Mouse (Mus musculus) ovary, adult 18-20 months (tissue): ENCODE measurements around the gene Sqstm1.
"Not testable (repeated sequence)": the region's sequence is repeated elsewhere in the genome, so short reads cannot be mapped to it uniquely, and the experiment has no call there.

Experiments
- DNase-seq: peaks from one replicate; pipeline ENCODE4 v3.0.0; 2022; ENCODE audit warnings: low spot score, mixed read lengths

The Sqstm1 gene

DNA sequence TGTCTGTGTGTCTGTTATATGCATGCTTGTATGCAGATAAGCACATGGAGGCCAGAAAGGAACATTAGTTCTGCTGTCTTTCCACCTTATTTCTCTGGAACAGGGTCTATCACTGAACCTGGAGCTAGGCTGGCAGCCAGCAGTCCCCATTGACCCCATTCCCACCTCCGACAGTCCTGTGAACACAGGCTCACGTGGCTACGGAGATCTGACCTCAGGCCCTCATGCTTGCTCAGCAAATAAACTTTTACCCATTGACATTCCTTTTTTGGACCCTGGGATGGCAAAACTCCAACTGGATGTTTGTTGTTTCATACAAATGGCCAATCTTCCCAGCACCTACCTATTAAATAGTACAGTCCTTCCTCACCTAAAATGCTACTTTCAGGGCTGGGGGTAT, 34.3 kb downstream of the Sqstm1 start:
- no peak for DNase-seq

DNA sequence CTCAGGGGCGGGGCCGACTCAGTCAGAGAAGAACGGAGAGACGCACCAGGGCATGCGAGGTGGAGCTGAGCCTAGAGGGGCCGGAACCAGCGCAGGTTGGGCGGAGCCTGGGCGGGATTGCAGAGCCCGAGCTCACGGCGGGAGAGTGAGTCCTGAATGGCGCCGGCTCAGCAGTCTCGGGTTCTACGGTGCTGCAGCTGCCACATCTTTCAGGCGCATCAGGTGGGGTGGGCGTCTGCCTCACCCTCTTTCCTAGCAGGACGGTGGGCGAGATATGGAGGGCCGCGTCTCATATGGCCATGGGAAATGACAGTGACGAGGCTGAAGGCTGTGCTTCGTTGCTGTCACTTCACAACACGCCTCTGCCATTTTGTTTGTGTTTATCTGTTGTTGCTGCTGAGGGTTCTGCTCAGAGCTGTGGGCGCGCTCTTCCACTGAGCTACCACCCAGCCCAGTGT, 35.9 kb downstream of the Sqstm1 start:
- peak; percentile 94 for DNase-seq

- DNase-seq = not testable (repeated sequence)
Measured at GRCm38 (mm10) chr11:50174111-50174729, 36.4 kb downstream of the Sqstm1 start, which contains the start of gene Mrnip. Mrnip (plus strand) TSS chr11:50174444.

- no peak for DNase-seq
Measured at GRCm38 (mm10) chr11:50168352-50168751, 42.3 kb downstream of the Sqstm1 start.

DNA sequence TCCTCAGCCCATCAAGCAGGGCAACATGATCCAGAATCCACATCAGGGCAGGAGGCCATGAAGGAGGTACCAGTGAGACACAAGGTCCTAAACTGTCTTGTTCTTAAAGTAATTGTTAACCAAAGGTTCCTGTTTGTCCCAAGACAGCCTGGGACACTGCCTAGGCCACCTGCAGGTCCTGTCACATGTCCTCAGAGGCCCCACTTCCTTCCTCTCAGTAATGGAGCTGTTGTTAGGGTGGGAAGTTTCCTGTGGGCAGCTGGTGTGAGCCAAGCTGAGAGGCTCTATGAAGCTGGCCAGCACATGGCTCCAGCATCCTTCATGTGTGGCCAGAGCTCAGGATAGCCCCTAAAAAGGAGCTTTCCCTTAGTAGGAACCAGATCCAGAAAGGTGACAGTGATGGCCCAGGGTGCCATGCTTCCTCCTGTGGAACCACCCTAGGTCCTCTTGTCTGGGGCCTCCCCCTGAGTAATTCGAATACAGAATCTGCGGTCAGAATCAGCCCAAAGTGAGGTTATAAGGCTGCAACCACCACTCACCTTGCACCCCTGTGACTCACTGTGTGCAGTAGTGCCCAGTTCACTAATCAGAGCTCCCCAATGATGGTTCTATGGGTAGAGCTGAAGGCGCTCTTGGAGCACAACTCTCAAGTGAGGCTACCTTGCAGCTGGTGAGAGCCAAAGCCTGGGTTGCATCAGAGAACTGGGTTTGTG, 48.1 kb downstream of the Sqstm1 start:
- DNase-seq = no peak

- no peak for DNase-seq
Measured at GRCm38 (mm10) chr11:50161578-50162304, 48.9 kb downstream of the Sqstm1 start.

GRCm38 (mm10) chr11:50159347-50159746, 51.3 kb downstream of the Sqstm1 start:
- DNase-seq = no peak

GRCm38 (mm10) chr11:50158346-50158745, 52.3 kb downstream of the Sqstm1 start:
- DNase-seq = no peak

DNA sequence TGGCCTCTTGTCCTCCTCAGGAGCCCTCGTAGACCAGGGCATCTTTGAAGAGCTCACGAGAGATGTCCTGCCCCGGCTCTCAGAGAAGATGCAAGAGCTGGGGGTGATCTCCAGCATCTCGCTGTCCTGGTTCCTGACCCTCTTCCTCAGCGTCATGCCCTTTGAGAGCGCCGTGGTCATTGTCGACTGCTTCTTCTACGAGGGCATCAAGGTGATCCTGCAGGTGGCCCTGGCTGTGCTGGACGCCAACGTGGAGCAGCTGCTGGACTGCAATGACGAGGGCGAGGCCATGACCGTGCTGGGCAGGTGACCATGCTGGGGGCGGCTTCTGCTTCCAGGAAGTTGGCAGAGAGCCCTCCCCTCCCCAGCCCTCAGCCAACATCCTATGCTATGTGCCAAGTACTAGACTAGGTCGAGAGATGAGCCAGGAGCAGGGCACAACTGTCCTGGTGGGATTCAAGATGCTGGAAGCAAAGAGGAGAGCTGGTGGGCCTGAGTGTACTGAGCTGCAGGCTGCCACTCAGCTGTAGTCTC, 53.8 kb downstream of the Sqstm1 start:
- DNase-seq = no peak

- no peak for DNase-seq
Measured at GRCm38 (mm10) chr11:50155785-50156184, 54.8 kb downstream of the Sqstm1 start.

- no peak for DNase-seq
Measured at GRCm38 (mm10) chr11:50154777-50155520, 55.7 kb downstream of the Sqstm1 start.

- DNase-seq = no peak
Measured at GRCm38 (mm10) chr11:50154166-50154565, 56.5 kb downstream of the Sqstm1 start.

DNA sequence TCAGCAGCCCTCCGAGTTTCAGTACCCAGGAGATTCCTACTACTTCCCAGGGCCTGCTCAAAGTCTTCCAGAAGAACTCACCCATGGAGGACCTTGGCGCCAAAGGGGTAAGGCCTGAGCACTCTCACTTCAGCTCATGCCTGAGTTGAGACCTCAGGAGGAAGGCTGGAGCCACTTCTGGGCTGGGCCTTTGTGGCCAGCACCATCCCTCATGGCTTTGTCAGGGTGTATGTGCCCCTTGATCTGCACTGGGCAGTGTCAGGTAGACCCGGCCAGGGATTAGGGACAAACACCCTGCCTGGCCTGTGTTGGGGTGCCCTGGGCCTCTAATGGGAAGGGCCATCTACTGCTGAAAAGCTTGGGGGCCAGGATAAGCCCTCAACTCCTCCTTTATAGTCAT, 59.3 kb downstream of the Sqstm1 start:
- DNase-seq = no peak

DNA sequence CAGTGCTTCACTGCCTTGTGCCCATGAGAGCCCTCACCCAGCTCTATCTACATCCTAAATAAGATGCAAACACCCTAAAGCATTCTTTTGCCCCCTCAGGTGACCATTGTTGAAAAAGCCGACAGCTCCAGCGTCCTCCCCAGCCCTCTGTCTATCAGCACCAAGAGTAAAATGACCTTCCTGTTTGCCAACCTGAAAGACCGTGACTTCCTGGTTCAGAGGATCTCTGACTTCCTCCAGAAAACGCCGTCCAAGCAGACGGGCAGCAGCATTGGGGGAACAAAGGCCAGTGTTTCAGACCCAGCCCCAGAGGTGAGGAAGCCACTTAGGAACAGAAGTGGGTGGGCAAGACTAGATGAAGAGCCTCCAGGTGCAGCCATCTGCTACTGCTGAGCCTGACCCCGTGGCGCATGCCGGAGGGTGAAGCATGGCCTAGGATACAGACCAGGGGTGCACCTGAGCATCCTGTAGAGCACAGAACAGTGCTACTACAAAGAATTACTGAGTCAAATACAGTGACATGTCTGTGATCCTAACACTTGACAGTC, 61.0 kb downstream of the Sqstm1 start:
- no peak for DNase-seq
